Mouse (Mus musculus): ENCODE measurements around the gene Snrpb. TPM values are rescaled to one million over a fixed set of nuclear protein-coding genes. Genes with fewer than 3 reads are reported as not detected.
A peak's percentile ranks its signal among the peaks of the same experiment; 100 is the strongest.

Gene Snrpb
- polyA plus RNA-seq, 1 experiment from 2014 or later = 497 TPM

DNA sequence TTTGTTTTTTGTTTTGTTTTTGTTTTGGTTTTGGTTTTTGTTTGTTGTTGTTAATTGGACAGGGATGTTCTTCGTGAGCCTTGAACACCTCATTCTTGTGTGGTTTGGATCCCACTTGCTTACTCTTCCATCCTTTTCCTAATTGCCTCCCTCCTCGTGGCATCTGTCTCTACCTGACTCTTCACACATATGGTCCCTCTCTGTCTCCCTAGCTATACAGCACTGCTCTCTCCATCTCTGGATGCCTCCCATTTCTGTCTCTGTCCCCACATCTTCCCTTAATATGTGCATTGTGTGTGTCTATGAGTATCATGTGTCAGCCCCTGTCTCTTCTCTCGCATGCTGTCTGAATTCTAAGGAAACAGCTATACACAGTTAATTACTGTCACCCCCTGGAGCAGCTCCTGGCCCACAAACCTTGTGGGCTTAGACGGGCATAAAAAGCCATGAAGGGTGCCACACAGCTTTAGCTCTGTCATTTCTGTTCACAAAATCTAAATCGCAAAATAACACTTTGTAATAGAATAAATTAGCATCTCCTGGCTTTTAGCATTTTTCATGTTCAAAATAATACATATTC is 33.0 kb downstream of the Snrpb start:
- H3K4me1 ChIP-seq (replicated peaks; ENCODE audit: insufficient read depth, low read length) = no peaks in the 10 kb centered on the region
- DNase-seq (ENCODE audit: low spot score) = no peak
- no peaks in the 10 kb centered on the region for H3K9me3 ChIP-seq (replicated peaks; ENCODE audit: low read length)
- 65% methylated on average over 5 of the region's 5 CpGs for WGBS
- H3K4me3 ChIP-seq (replicated peaks; ENCODE audit: low read depth, low read length) = no peak overlapping the region
- H3K36me3 ChIP-seq (ENCODE audit: insufficient read depth, low read length) = no peaks in the 10 kb centered on the region
- no peak for TF ChIP-seq CTCF (IDR thresholded peaks at IDR 0.05; ENCODE audit: low read depth)
- no peak overlapping the region for H3K27ac ChIP-seq
- no peak overlapping the region for H3K9ac ChIP-seq (ENCODE audit: low read depth, low read length)
- no peaks in the 10 kb centered on the region for H3K27me3 ChIP-seq (ENCODE audit: insufficient read depth, low read length)
- no peak for ATAC-seq (replicated peaks; ENCODE audit: low FRiP score, low read depth)
- H3K4me2 ChIP-seq (ENCODE audit: low read length) = no peak overlapping the region

DNA sequence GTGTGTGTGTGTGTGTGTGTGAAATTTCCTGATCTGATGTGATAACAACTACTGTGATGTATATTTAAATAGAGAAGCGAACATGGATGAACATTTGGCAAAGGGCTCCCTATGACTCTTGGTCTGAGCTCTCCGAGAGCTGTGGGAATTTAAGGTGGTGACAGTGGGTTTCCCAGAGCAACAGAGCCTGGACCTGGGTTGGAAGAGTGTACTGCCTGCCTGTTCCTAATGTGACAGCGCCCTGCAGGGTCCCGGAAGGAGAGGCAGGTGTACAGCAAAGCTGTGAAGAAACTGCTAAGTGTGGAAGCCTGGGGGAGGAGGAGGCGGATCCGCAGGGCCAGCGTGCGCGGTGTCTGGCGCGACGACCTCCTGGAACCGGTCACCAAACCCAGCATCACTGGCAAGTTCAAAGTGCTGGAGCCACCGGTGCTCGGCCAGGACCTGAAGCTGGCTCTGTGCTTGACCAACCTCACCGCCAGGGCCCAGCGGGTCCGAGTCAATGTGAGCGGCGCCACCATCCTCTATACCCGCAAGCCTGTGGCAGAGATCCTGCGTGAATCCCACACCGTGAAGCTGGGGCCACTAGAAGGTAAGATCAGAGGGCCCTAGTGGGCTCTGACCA is 34.4 kb downstream of the Snrpb start:
- Histone ChIP-seq H3K4me2 (ENCODE audit: low read length) (no peak overlapping the region), H3K4me1 (replicated peaks; ENCODE audit: insufficient read depth, low read length) (no peaks in the 10 kb centered on the region), H3K27me3 (ENCODE audit: insufficient read depth, low read length) (no peaks in the 10 kb centered on the region), H3K27ac (no peak overlapping the region), H3K9ac (ENCODE audit: low read depth, low read length) (no peak overlapping the region), H3K4me3 (replicated peaks; ENCODE audit: low read depth, low read length) (no peak overlapping the region), H3K36me3 (ENCODE audit: insufficient read depth, low read length) (no peaks in the 10 kb centered on the region), H3K9me3 (replicated peaks; ENCODE audit: low read length) (no peaks in the 10 kb centered on the region)
- WGBS = 77% methylated on average over 23 of the region's 23 CpGs
- no peak for TF ChIP-seq CTCF (IDR thresholded peaks at IDR 0.05; ENCODE audit: low read depth)
- DNase-seq (ENCODE audit: low spot score) (no peak), ATAC-seq (replicated peaks; ENCODE audit: low FRiP score, low read depth) (0 out of 2 replicates have a peak, but pooled peaks have one; percentile 29)

DNA sequence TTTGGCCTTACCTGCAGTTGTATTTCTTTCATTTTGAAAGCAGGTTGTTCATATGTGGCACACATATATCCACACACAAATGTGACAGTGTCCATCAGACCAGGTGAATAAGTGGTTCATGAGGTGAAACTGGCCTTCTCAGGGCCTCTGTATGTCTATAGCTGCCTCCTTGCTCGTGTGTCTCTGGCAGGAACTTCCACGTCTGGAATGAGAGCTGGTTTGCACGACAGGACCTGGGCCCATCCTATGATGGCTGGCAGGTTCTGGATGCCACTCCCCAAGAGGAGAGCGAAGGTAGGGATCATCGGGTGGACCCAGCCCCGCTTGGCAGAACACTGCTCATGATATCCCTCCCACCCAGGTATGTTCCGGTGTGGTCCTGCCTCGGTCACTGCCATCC is 36.2 kb downstream of the Snrpb start:
- H3K9ac ChIP-seq (ENCODE audit: low read depth, low read length) = no peak overlapping the region
- no peaks in the 10 kb centered on the region for H3K27me3 ChIP-seq (ENCODE audit: insufficient read depth, low read length)
- no peaks in the 10 kb centered on the region for H3K4me1 ChIP-seq (replicated peaks; ENCODE audit: insufficient read depth, low read length)
- no peak overlapping the region for H3K27ac ChIP-seq
- no peak overlapping the region for H3K4me2 ChIP-seq (ENCODE audit: low read length)
- no peak for ATAC-seq (replicated peaks; ENCODE audit: low FRiP score, low read depth)
- 92% methylated on average over 8 of the region's 8 CpGs for WGBS
- no peak overlapping the region for H3K4me3 ChIP-seq (replicated peaks; ENCODE audit: low read depth, low read length)
- H3K36me3 ChIP-seq (ENCODE audit: insufficient read depth, low read length) = no peaks in the 10 kb centered on the region
- no peak for TF ChIP-seq CTCF (IDR thresholded peaks at IDR 0.05; ENCODE audit: low read depth)
- no peaks in the 10 kb centered on the region for H3K9me3 ChIP-seq (replicated peaks; ENCODE audit: low read length)
- DNase-seq (ENCODE audit: low spot score) = no peak

DNA sequence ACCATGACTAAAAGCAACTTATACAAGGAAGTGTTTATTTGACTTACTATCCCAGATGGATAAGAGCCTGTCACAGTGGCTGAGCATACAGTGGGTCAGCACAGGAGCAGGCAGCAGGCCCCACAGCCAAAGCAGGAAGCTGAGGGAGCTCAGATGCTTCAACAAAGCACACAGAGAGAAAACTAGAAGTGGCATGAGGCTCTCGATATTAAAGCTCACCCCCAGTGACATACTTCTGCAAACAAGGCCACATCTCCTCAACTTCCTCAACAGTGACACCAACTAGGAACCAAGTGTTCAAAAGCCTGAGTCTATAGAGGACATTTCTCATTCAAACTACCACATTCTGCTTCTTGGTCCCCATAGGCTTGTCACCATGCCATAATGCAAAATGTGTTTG is 49.5 kb downstream of the Snrpb start:
- H3K36me3 ChIP-seq (ENCODE audit: insufficient read depth, low read length) = no peaks in the 10 kb centered on the region
- no peaks in the 10 kb centered on the region for H3K4me1 ChIP-seq (replicated peaks; ENCODE audit: insufficient read depth, low read length)
- WGBS = 65% methylated on average over 1 of the region's 1 CpGs
- H3K9me3 ChIP-seq (replicated peaks; ENCODE audit: low read length) = no peaks in the 10 kb centered on the region
- H3K4me2 ChIP-seq (ENCODE audit: low read length) = no peak overlapping the region
- no peak for TF ChIP-seq CTCF (IDR thresholded peaks at IDR 0.05; ENCODE audit: low read depth)
- H3K27me3 ChIP-seq (ENCODE audit: insufficient read depth, low read length) = no peaks in the 10 kb centered on the region
- DNase-seq (ENCODE audit: low spot score) (no peak), ATAC-seq (replicated peaks; ENCODE audit: low FRiP score, low read depth) (no peak)
- no peak overlapping the region for H3K27ac ChIP-seq
- no peak overlapping the region for H3K4me3 ChIP-seq (replicated peaks; ENCODE audit: low read depth, low read length)
- no peak overlapping the region for H3K9ac ChIP-seq (ENCODE audit: low read depth, low read length)

DNA sequence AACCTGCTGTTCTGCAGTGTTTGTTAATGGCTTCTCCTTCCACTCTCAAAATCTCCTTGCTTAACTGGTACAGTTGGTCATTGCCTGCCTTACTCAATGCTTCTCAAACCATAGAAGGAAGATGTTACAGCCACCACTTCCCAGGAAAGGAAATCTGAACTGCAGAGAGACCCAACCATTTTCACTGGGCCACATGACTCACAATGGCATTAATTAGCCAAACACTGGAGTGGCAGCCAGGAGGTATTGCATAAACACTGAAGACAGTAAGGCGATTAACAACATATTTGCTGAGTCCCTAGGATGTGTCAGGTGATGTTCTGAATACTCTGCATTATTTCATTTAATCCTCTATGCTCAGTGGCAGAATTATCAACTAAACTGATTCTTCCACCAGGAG is 53.1 kb downstream of the Snrpb start:
- WGBS = 72% methylated on average over 1 of the region's 1 CpGs
- Histone ChIP-seq H3K27ac (no peak overlapping the region), H3K4me2 (ENCODE audit: low read length) (no peak overlapping the region), H3K4me1 (replicated peaks; ENCODE audit: insufficient read depth, low read length) (no peaks in the 10 kb centered on the region), H3K4me3 (replicated peaks; ENCODE audit: low read depth, low read length) (no peak overlapping the region), H3K9me3 (replicated peaks; ENCODE audit: low read length) (no peaks in the 10 kb centered on the region), H3K36me3 (ENCODE audit: insufficient read depth, low read length) (no peaks in the 10 kb centered on the region), H3K27me3 (ENCODE audit: insufficient read depth, low read length) (no peaks in the 10 kb centered on the region), H3K9ac (ENCODE audit: low read depth, low read length) (no peak overlapping the region)
- DNase-seq (ENCODE audit: low spot score) (no peak), ATAC-seq (replicated peaks; ENCODE audit: low FRiP score, low read depth) (no peak)
- TF ChIP-seq CTCF (IDR thresholded peaks at IDR 0.05; ENCODE audit: low read depth) = no peak

DNA sequence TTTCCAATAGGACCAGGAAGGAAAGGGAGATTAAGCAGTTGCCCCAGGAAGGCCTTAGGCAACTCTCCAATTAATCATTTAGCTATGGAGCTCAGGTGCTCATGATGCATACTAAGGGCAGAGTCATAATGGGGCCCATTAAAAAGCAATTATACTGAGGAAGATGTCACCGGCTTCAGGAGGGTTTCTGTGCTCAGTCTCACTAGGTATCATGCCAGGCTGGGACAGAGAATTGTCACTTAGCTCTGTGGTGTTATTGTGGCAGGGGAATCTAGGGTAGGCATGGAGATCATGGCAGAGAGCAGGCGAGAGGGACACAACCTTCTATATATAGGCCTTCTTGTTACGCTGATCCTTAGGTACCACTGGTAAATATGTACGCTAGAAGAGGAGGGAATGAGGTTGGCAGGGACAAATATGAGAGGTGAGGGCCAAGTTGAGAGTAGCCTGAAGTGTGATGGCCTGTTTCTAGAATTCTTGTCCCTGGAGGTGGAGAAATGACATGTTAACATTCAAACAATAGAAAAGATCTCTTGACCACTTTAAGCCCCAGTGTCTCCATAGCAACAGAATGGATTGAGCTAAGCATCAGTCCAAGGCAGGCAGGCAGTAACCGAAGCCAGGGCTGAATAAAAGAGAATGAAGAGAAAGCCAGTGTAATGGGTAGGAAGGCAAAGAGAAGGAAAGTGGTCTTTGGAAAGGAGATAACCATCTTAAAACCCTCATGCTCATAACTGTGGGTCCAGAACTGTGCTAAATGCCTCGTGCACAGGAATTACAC is 53.7 kb downstream of the Snrpb start:
- H3K36me3 ChIP-seq (ENCODE audit: insufficient read depth, low read length) = no peaks in the 10 kb centered on the region
- no peak for DNase-seq (ENCODE audit: low spot score)

More for the DNA sequence above, 53.7 kb downstream of the Snrpb start:
- WGBS = 85% methylated on average over 6 of the region's 6 CpGs
- no peak overlapping the region for H3K4me2 ChIP-seq (ENCODE audit: low read length)
- H3K9me3 ChIP-seq (replicated peaks; ENCODE audit: low read length) = no peaks in the 10 kb centered on the region
- H3K4me3 ChIP-seq (replicated peaks; ENCODE audit: low read depth, low read length) = no peak overlapping the region
- no peak overlapping the region for H3K9ac ChIP-seq (ENCODE audit: low read depth, low read length)
- TF ChIP-seq CTCF (IDR thresholded peaks at IDR 0.05; ENCODE audit: low read depth) = no peak
- no peak for ATAC-seq (replicated peaks; ENCODE audit: low FRiP score, low read depth)
- H3K27me3 ChIP-seq (ENCODE audit: insufficient read depth, low read length) = no peaks in the 10 kb centered on the region
- no peak overlapping the region for H3K27ac ChIP-seq
- no peaks in the 10 kb centered on the region for H3K4me1 ChIP-seq (replicated peaks; ENCODE audit: insufficient read depth, low read length)

Other genes starting within 250 kb of the Snrpb start
- gene Tgm3, start 167.1 kb downstream of the Snrpb start, polyA plus RNA-seq (2015; fragmentation: Nextera tagmentation; extraction: Ambion mirVana) = not detected in 2 replicates
- not detected in 2 replicates for gene Tgm6, start 67.0 kb downstream of the Snrpb start, polyA plus RNA-seq (2015; fragmentation: Nextera tagmentation; extraction: Ambion mirVana)
- not detected in 2 replicates for gene Tmc2, start 15.8 kb upstream of the Snrpb start, polyA plus RNA-seq (2015; fragmentation: Nextera tagmentation; extraction: Ambion mirVana)
- gene Nop56, start 95.0 kb upstream of the Snrpb start, polyA plus RNA-seq (2015; fragmentation: Nextera tagmentation; extraction: Ambion mirVana) = 178 and 194 TPM in 2 replicates
- 245 and 257 TPM in 2 replicates for gene Idh3b, start 105.1 kb upstream of the Snrpb start, polyA plus RNA-seq (2015; fragmentation: Nextera tagmentation; extraction: Ambion mirVana)
- 2.5 and 3.7 TPM in 2 replicates for gene Ebf4, start 115.8 kb upstream of the Snrpb start, polyA plus RNA-seq (2015; fragmentation: Nextera tagmentation; extraction: Ambion mirVana)
- 62.1 and 64.8 TPM in 2 replicates for gene Cpxm1, start 218.2 kb upstream of the Snrpb start, polyA plus RNA-seq (2015; fragmentation: Nextera tagmentation; extraction: Ambion mirVana)
- not detected in 2 replicates for gene Gm28372, start 225.8 kb upstream of the Snrpb start, polyA plus RNA-seq (2015; fragmentation: Nextera tagmentation; extraction: Ambion mirVana)
- not detected in 2 replicates for gene 1700020A23Rik, start 225.9 kb upstream of the Snrpb start, polyA plus RNA-seq (2015; fragmentation: Nextera tagmentation; extraction: Ambion mirVana)
- not detected in 2 replicates for gene Tmem239, start 227.1 kb upstream of the Snrpb start, polyA plus RNA-seq (2015; fragmentation: Nextera tagmentation; extraction: Ambion mirVana)
- 64.6 and 68.6 TPM in 2 replicates for gene Vps16, start 244.9 kb upstream of the Snrpb start, polyA plus RNA-seq (2015; fragmentation: Nextera tagmentation; extraction: Ambion mirVana)
- 12.1 and 13.0 TPM in 2 replicates for gene Pced1a, start 245.3 kb upstream of the Snrpb start, polyA plus RNA-seq (2015; fragmentation: Nextera tagmentation; extraction: Ambion mirVana)

All from kidney, postnatal 0 days (tissue).